Mouse (Mus musculus): ENCODE results near the gene Dazap2. TPM values are rescaled to one million over a fixed set of nuclear protein-coding genes. Genes with fewer than 3 reads are reported as not detected.

The Dazap2 gene
- polyA plus RNA-seq, 1 experiment from 2014 or later, result 203 TPM

GRCm38 (mm10) chr15:100639972-100640750, 25.0 kb downstream of the Dazap2 start:
- Histone ChIP-seq H3K36me3 (no peaks in the 10 kb centered on the region), H3K4me3 (replicated peaks) (no peak overlapping the region), H3K4me2 (replicated peaks) (no peak overlapping the region), H3K4me1 (peaks cover 25% of the 10 kb centered on the region), H3K27ac (replicated peaks) (peak overlapping the region; percentile 34; the same call in 1 of the 2 replicates), H3K27me3 (peaks cover 38% of the 10 kb centered on the region), H3K9me3 (replicated peaks) (no peaks in the 10 kb centered on the region), H3K9ac (no peak overlapping the region)
- 67% methylated on average over 16 of the region's 16 CpGs for WGBS
- ATAC-seq (ENCODE audit: insufficient number of reproducible peaks, low FRiP score, low TSS enrichment, low read depth), result no peak

GRCm38 (mm10) chr15:100641226-100641810, 26.2 kb downstream of the Dazap2 start:
- Histone ChIP-seq H3K27ac (replicated peaks) (no peak overlapping the region; the same call in 1 of the 2 replicates), H3K9ac (no peak overlapping the region), H3K27me3 (peaks cover 27% of the 10 kb centered on the region), H3K9me3 (replicated peaks) (no peaks in the 10 kb centered on the region), H3K36me3 (no peaks in the 10 kb centered on the region), H3K4me1 (peaks cover 19% of the 10 kb centered on the region), H3K4me3 (replicated peaks) (no peak overlapping the region), H3K4me2 (replicated peaks) (no peak overlapping the region)
- no peak for ATAC-seq (ENCODE audit: insufficient number of reproducible peaks, low FRiP score, low TSS enrichment, low read depth)
- WGBS, result 67% methylated on average over 16 of the region's 16 CpGs

DNA sequence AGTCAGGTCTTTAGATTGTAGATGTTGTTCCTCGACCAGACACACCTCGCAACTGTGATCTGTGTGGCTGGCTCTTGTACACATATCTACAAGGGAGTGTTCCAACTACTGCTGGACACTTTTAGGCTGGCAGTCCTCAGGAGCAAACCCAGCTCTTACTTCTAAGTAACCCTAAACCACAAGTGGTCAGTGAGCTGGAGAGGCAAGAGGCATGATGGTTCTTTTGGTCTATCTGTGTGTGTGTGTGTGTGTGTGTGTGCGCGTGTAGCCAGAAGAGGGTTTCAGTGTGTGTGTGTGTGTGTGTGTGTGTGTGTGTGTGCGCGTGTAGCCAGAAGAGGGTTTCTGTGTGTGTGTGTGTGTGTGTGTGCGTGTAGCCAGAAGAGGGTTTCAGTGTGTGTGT, 27.3 kb downstream of the Dazap2 start:
- Histone ChIP-seq H3K4me3 (replicated peaks) (no peak overlapping the region), H3K4me1 (peaks cover 8% of the 10 kb centered on the region; the same call in 1 of the 2 replicates), H3K9ac (no peak overlapping the region), H3K36me3 (no peaks in the 10 kb centered on the region), H3K4me2 (replicated peaks) (no peak overlapping the region), H3K27ac (replicated peaks) (no peak overlapping the region), H3K9me3 (replicated peaks) (no peaks in the 10 kb centered on the region), H3K27me3 (peaks cover 15% of the 10 kb centered on the region)
- ATAC-seq (ENCODE audit: insufficient number of reproducible peaks, low FRiP score, low TSS enrichment, low read depth), result no peak
- WGBS, result 88% methylated on average over 7 of the region's 7 CpGs

- Histone ChIP-seq H3K36me3 (no peaks in the 10 kb centered on the region), H3K4me3 (replicated peaks) (no peak overlapping the region), H3K27ac (replicated peaks) (no peak overlapping the region), H3K27me3 (no peaks in the 10 kb centered on the region), H3K4me1 (0 out of 2 replicates have a peak, but pooled peaks cover 3% of the 10 kb centered on the region), H3K9me3 (replicated peaks) (no peaks in the 10 kb centered on the region), H3K9ac (no peak overlapping the region), H3K4me2 (replicated peaks) (no peak overlapping the region)
- whole genome bisulfite sequencing, result 76% methylated on average over 6 of the region's 6 CpGs
- no peak for ATAC-seq (ENCODE audit: insufficient number of reproducible peaks, low FRiP score, low TSS enrichment, low read depth)
Observed at GRCm38 (mm10) chr15:100646161-100646560, 31.0 kb downstream of the Dazap2 start.

DNA sequence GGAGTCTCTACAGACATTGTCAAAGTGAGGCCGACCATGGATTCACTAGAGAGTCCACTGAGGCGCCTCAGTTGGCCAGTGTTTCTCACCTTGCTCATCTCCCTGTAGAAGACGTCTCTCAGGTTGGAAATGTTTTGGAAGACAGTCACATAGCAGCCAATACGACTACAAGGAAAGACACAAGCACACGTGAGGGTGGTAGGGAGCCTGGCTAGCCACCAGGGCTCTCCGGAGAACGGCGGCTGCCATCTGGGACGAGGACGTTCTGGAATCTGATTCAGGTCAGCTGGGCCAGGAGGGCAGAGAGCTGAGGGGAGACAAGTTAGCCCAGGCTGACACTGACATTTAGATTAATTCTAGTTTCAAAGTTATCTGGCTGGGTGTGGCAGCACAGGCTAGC, 35.0 kb downstream of the Dazap2 start:
- Histone ChIP-seq H3K9ac (no peak overlapping the region), H3K27me3 (no peaks in the 10 kb centered on the region), H3K4me3 (replicated peaks) (no peak overlapping the region), H3K4me1 (0 out of 2 replicates have a peak, but pooled peaks cover 3% of the 10 kb centered on the region), H3K9me3 (replicated peaks) (no peaks in the 10 kb centered on the region), H3K4me2 (replicated peaks) (no peak overlapping the region), H3K36me3 (no peaks in the 10 kb centered on the region), H3K27ac (replicated peaks) (no peak overlapping the region)
- 80% methylated on average over 10 of the region's 10 CpGs for WGBS
- ATAC-seq (ENCODE audit: insufficient number of reproducible peaks, low FRiP score, low TSS enrichment, low read depth), result no peak

GRCm38 (mm10) chr15:100651610-100652009, 36.5 kb downstream of the Dazap2 start:
- Histone ChIP-seq H3K27ac (replicated peaks) (0 out of 2 replicates have a peak overlapping the region, but pooled peaks have one; percentile 55), H3K4me3 (replicated peaks) (no peak overlapping the region), H3K36me3 (no peaks in the 10 kb centered on the region), H3K4me2 (replicated peaks) (no peak overlapping the region), H3K9me3 (replicated peaks) (no peaks in the 10 kb centered on the region), H3K9ac (no peak overlapping the region), H3K4me1 (0 out of 2 replicates have a peak, but pooled peaks cover 3% of the 10 kb centered on the region), H3K27me3 (no peaks in the 10 kb centered on the region)
- no peak; the same call in 1 of the 2 replicates for ATAC-seq (ENCODE audit: insufficient number of reproducible peaks, low FRiP score, low TSS enrichment, low read depth)
- 70% methylated on average over 9 of the region's 9 CpGs for WGBS

DNA sequence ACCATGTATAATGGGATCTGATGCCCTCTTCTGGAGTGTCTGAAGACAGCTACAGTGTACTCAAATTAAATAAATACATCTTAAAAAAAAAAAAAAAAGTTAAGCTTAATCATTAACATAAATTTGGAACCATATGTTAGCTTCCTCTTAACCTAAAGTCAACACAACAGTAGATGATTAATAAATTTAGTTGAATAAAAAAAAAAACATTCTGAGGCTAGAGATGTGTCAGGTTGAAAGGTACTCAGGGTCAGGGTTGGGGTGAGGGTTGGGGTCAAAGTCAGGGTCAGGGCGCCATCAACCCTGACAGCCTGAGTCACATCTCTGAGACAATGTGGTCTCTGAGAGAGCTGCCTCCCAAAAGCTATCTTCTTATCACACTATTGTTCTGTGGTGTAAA, 39.1 kb downstream of the Dazap2 start:
- no peak overlapping the region for H3K27ac ChIP-seq (replicated peaks)
- H3K9me3 ChIP-seq (replicated peaks), result no peaks in the 10 kb centered on the region
- no peak overlapping the region for H3K9ac ChIP-seq
- no peaks in the 10 kb centered on the region for H3K27me3 ChIP-seq
- H3K36me3 ChIP-seq, result no peaks in the 10 kb centered on the region
- H3K4me3 ChIP-seq (replicated peaks), result no peak overlapping the region
- WGBS, result 80% methylated on average over 1 of the region's 1 CpGs
- no peak overlapping the region for H3K4me2 ChIP-seq (replicated peaks)
- ATAC-seq (ENCODE audit: insufficient number of reproducible peaks, low FRiP score, low TSS enrichment, low read depth), result no peak
- H3K4me1 ChIP-seq, result no peaks in the 10 kb centered on the region

DNA sequence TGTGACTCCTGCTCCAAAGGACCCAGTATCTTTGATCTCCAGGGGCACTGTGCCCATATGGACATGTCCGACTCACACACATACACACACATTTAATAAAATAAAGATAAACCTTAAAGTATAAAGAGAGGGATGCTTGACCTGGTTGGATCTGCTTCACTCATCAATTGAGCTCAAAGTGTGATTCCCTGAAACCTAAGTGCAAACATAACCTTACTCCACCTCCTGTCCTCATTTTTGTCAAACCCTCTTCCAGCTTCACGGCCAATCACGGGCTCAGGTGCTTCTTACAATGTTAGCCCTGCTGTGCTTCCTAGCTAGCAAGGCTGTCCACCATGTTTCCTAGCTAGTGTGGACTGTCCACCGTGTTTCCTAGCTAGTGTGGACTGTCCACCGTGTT, 40.1 kb downstream of the Dazap2 start:
- no peak overlapping the region for H3K4me2 ChIP-seq (replicated peaks)
- no peak overlapping the region for H3K27ac ChIP-seq (replicated peaks)
- no peaks in the 10 kb centered on the region for H3K27me3 ChIP-seq
- no peak overlapping the region for H3K4me3 ChIP-seq (replicated peaks)
- H3K9me3 ChIP-seq (replicated peaks), result no peaks in the 10 kb centered on the region
- no peaks in the 10 kb centered on the region for H3K36me3 ChIP-seq
- WGBS, result 87% methylated on average over 5 of the region's 5 CpGs
- no peak overlapping the region for H3K9ac ChIP-seq
- no peaks in the 10 kb centered on the region for H3K4me1 ChIP-seq
- ATAC-seq (ENCODE audit: insufficient number of reproducible peaks, low FRiP score, low TSS enrichment, low read depth), result no peak

DNA sequence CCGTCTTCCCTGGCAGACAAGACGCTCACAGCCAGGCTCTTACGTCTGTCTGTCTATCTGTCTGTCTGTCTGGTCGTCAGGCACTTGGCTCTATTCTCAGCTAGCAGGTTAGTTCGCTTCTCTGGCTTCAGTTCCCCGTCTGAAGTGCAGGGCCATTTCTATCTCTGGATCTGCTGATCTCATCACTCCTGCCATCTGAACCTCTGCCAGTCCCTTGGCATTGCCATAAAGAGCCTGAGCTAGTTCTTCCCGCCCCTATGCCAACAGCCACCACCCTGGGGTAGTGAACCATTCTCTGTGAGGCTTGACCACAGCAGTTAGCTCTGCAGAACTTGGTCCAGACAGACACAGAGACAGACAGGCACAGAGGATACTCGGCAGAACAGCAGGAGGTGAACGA, 45.2 kb downstream of the Dazap2 start:
- no peak overlapping the region for H3K9ac ChIP-seq
- no peaks in the 10 kb centered on the region for H3K9me3 ChIP-seq (replicated peaks)
- no peaks in the 10 kb centered on the region for H3K36me3 ChIP-seq
- no peaks in the 10 kb centered on the region for H3K27me3 ChIP-seq
- no peak overlapping the region for H3K4me3 ChIP-seq (replicated peaks)
- no peaks in the 10 kb centered on the region for H3K4me1 ChIP-seq
- ATAC-seq (ENCODE audit: insufficient number of reproducible peaks, low FRiP score, low TSS enrichment, low read depth), result no peak
- no peak overlapping the region for H3K27ac ChIP-seq (replicated peaks)
- WGBS, result 77% methylated on average over 9 of the region's 9 CpGs
- no peak overlapping the region for H3K4me2 ChIP-seq (replicated peaks)

GRCm38 (mm10) chr15:100660805-100661204, 45.7 kb downstream of the Dazap2 start:
- Histone ChIP-seq H3K27ac (replicated peaks) (no peak overlapping the region), H3K4me1 (no peaks in the 10 kb centered on the region), H3K36me3 (no peaks in the 10 kb centered on the region), H3K9ac (no peak overlapping the region), H3K27me3 (no peaks in the 10 kb centered on the region), H3K4me3 (replicated peaks) (no peak overlapping the region), H3K9me3 (replicated peaks) (no peaks in the 10 kb centered on the region), H3K4me2 (replicated peaks) (no peak overlapping the region)
- WGBS, result 86% methylated on average over 5 of the region's 5 CpGs
- no peak for ATAC-seq (ENCODE audit: insufficient number of reproducible peaks, low FRiP score, low TSS enrichment, low read depth)

DNA sequence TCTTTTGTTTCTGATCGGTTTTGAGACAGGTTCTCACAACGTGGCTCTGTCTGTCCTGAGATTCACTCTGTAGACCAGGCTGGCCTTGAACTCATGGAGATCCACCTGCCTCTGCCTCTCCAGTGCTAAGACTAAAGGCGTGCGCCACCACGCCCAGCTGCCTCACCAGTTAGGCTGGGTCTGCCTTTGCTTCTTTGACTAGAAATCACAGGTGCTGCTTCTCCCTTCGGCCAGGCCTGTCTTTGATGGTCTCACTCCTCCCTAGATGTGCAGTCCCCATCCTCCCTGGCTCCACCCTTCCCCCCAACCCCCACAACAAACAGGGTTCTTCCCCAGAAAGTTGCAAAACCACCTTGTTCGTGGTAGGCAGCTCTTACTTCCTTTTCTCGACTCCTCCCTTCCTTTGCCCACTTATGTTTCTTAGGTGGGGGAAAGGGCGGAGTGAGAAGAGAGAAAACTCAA, 49.7 kb downstream of the Dazap2 start:
- WGBS, result 73% methylated on average over 9 of the region's 9 CpGs
- ATAC-seq (ENCODE audit: insufficient number of reproducible peaks, low FRiP score, low TSS enrichment, low read depth), result no peak
- Histone ChIP-seq H3K4me2 (replicated peaks) (no peak overlapping the region), H3K27me3 (no peaks in the 10 kb centered on the region), H3K27ac (replicated peaks) (no peak overlapping the region), H3K4me1 (0 out of 2 replicates have a peak, but pooled peaks cover 4% of the 10 kb centered on the region), H3K9ac (no peak overlapping the region), H3K36me3 (no peaks in the 10 kb centered on the region), H3K4me3 (replicated peaks) (no peak overlapping the region), H3K9me3 (replicated peaks) (no peaks in the 10 kb centered on the region)

All from embryonic facial prominence, embryonic 15.5 days (tissue).